Mouse (Mus musculus): ENCODE results near the gene Srrd. TPM values are rescaled to one million over a fixed set of nuclear protein-coding genes. Genes with fewer than 3 reads are reported as not detected.

The Srrd gene
- polyA plus RNA-seq, 1 experiment from 2014 or later = 36.5 TPM

GRCm38 (mm10) chr5:112367338-112367737 lies 24.5 kb upstream of the Srrd start:
- ATAC-seq (replicated peaks; ENCODE audit: low FRiP score) (no peak), DNase-seq (ENCODE audit: low spot score) (no peak)
- Histone ChIP-seq H3K27me3 (replicated peaks; ENCODE audit: control insufficient read depth, insufficient read depth, low read length) (no peaks in the 10 kb centered on the region), H3K27ac (ENCODE audit: low read depth, low read length) (no peak overlapping the region), H3K4me2 (no peak overlapping the region), H3K9me3 (ENCODE audit: control insufficient read depth, low read length) (no peaks in the 10 kb centered on the region), H3K4me3 (ENCODE audit: low read depth, low read length) (no peak overlapping the region), H3K4me1 (replicated peaks; ENCODE audit: control insufficient read depth, insufficient read depth, low read length) (no peaks in the 10 kb centered on the region), H3K9ac (ENCODE audit: low read depth, low read length) (no peak overlapping the region), H3K36me3 (ENCODE audit: control insufficient read depth, insufficient read depth, low read length) (peaks cover 19% of the 10 kb centered on the region; the same call in 1 of the 2 replicates)
- 85% methylated on average over 4 of the region's 4 CpGs for WGBS

- Histone ChIP-seq H3K9ac (ENCODE audit: low read depth, low read length) (no peak overlapping the region), H3K4me2 (no peak overlapping the region), H3K27ac (ENCODE audit: low read depth, low read length) (no peak overlapping the region), H3K27me3 (replicated peaks; ENCODE audit: control insufficient read depth, insufficient read depth, low read length) (no peaks in the 10 kb centered on the region), H3K36me3 (ENCODE audit: control insufficient read depth, insufficient read depth, low read length) (peaks cover 22% of the 10 kb centered on the region; the same call in 1 of the 2 replicates), H3K4me3 (ENCODE audit: low read depth, low read length) (no peak overlapping the region), H3K4me1 (replicated peaks; ENCODE audit: control insufficient read depth, insufficient read depth, low read length) (no peaks in the 10 kb centered on the region), H3K9me3 (ENCODE audit: control insufficient read depth, low read length) (no peaks in the 10 kb centered on the region)
- ATAC-seq (replicated peaks; ENCODE audit: low FRiP score) (no peak), DNase-seq (ENCODE audit: low spot score) (no peak)
- 92% methylated on average over 6 of the region's 6 CpGs for WGBS
Observed at GRCm38 (mm10) chr5:112366879-112367278, 24.0 kb upstream of the Srrd start.

- WGBS = 73% methylated on average over 10 of the region's 10 CpGs
Observed at GRCm38 (mm10) chr5:112364184-112364797, 21.5 kb upstream of the Srrd start.

GRCm38 (mm10) chr5:112360077-112360476 lies 17.2 kb upstream of the Srrd start:
- Histone ChIP-seq H3K4me3 (ENCODE audit: low read depth, low read length) (no peak overlapping the region), H3K4me1 (replicated peaks; ENCODE audit: control insufficient read depth, insufficient read depth, low read length) (peaks cover 22% of the 10 kb centered on the region), H3K27me3 (replicated peaks; ENCODE audit: control insufficient read depth, insufficient read depth, low read length) (no peaks in the 10 kb centered on the region), H3K9ac (ENCODE audit: low read depth, low read length) (no peak overlapping the region), H3K27ac (ENCODE audit: low read depth, low read length) (peak overlapping the region; percentile 87), H3K36me3 (ENCODE audit: control insufficient read depth, insufficient read depth, low read length) (peaks cover 18% of the 10 kb centered on the region), H3K4me2 (peak overlapping the region; percentile 52), H3K9me3 (ENCODE audit: control insufficient read depth, low read length) (no peaks in the 10 kb centered on the region)
- WGBS = 84% methylated on average over 3 of the region's 3 CpGs
- DNase-seq (ENCODE audit: low spot score) (no peak), ATAC-seq (replicated peaks; ENCODE audit: low FRiP score) (no peak)

More at GRCm38 (mm10) chr5:112364184-112364797, 21.5 kb upstream of the Srrd start:
- Histone ChIP-seq H3K4me3 (ENCODE audit: low read depth, low read length) (no peak overlapping the region), H3K9me3 (ENCODE audit: control insufficient read depth, low read length) (no peaks in the 10 kb centered on the region), H3K4me2 (no peak overlapping the region), H3K36me3 (ENCODE audit: control insufficient read depth, insufficient read depth, low read length) (peaks cover 13% of the 10 kb centered on the region; the same call in 1 of the 2 replicates), H3K27me3 (replicated peaks; ENCODE audit: control insufficient read depth, insufficient read depth, low read length) (no peaks in the 10 kb centered on the region), H3K4me1 (replicated peaks; ENCODE audit: control insufficient read depth, insufficient read depth, low read length) (peaks cover 7% of the 10 kb centered on the region), H3K27ac (ENCODE audit: low read depth, low read length) (no peak overlapping the region), H3K9ac (ENCODE audit: low read depth, low read length) (no peak overlapping the region)
- ATAC-seq (replicated peaks; ENCODE audit: low FRiP score) (no peak), DNase-seq (ENCODE audit: low spot score) (no peak)

GRCm38 (mm10) chr5:112359520-112359919 lies 16.7 kb upstream of the Srrd start:
- ATAC-seq (replicated peaks; ENCODE audit: low FRiP score) (peak; percentile 88), DNase-seq (ENCODE audit: low spot score) (no peak)
- peaks cover 22% of the 10 kb centered on the region for H3K4me1 ChIP-seq (replicated peaks; ENCODE audit: control insufficient read depth, insufficient read depth, low read length)
- H3K27ac ChIP-seq (ENCODE audit: low read depth, low read length) = peak overlapping the region; percentile 87
- H3K9me3 ChIP-seq (ENCODE audit: control insufficient read depth, low read length) = no peaks in the 10 kb centered on the region
- H3K4me3 ChIP-seq (ENCODE audit: low read depth, low read length) = no peak overlapping the region
- WGBS = 41% methylated on average over 4 of the region's 4 CpGs
- H3K36me3 ChIP-seq (ENCODE audit: control insufficient read depth, insufficient read depth, low read length) = peaks cover 14% of the 10 kb centered on the region
- peak overlapping the region; percentile 52 for H3K4me2 ChIP-seq
- no peaks in the 10 kb centered on the region for H3K27me3 ChIP-seq (replicated peaks; ENCODE audit: control insufficient read depth, insufficient read depth, low read length)
- H3K9ac ChIP-seq (ENCODE audit: low read depth, low read length) = no peak overlapping the region

GRCm38 (mm10) chr5:112356322-112356721 lies 13.5 kb upstream of the Srrd start:
- Histone ChIP-seq H3K4me2 (no peak overlapping the region), H3K27me3 (replicated peaks; ENCODE audit: control insufficient read depth, insufficient read depth, low read length) (no peaks in the 10 kb centered on the region), H3K36me3 (ENCODE audit: control insufficient read depth, insufficient read depth, low read length) (peaks cover 8% of the 10 kb centered on the region), H3K27ac (ENCODE audit: low read depth, low read length) (peak overlapping the region; percentile 6; the same call in 1 of the 2 replicates), H3K4me1 (replicated peaks; ENCODE audit: control insufficient read depth, insufficient read depth, low read length) (peaks cover 22% of the 10 kb centered on the region), H3K9ac (ENCODE audit: low read depth, low read length) (no peak overlapping the region), H3K4me3 (ENCODE audit: low read depth, low read length) (no peak overlapping the region), H3K9me3 (ENCODE audit: control insufficient read depth, low read length) (no peaks in the 10 kb centered on the region)
- WGBS = 74% methylated on average over 9 of the region's 9 CpGs
- DNase-seq (ENCODE audit: low spot score) (no peak), ATAC-seq (replicated peaks; ENCODE audit: low FRiP score) (peak; percentile 8; the same call in 1 of the 2 replicates)

GRCm38 (mm10) chr5:112355910-112356309 lies 13.1 kb upstream of the Srrd start, which contains the start of gene Gm6583:
TSS of gene Gm6583 (minus strand) at chr5:112356033.
- 42% methylated on average over 13 of the region's 13 CpGs for whole genome bisulfite sequencing
- peak within 1 kb of the TSS; percentile 19; the same call in 1 of the 2 replicates for H3K27ac ChIP-seq (ENCODE audit: low read depth, low read length)
- ATAC-seq (replicated peaks; ENCODE audit: low FRiP score) = peak; percentile 61

GRCm38 (mm10) chr5:112355493-112355892 lies 12.7 kb upstream of the Srrd start:
- peak overlapping the region; percentile 22 for H3K4me2 ChIP-seq
- H3K4me1 ChIP-seq (replicated peaks; ENCODE audit: control insufficient read depth, insufficient read depth, low read length) = peaks cover 22% of the 10 kb centered on the region
- no peak overlapping the region for H3K4me3 ChIP-seq (ENCODE audit: low read depth, low read length)
- 0 out of 2 replicates have a peak, but pooled peaks have one; percentile 7 for ATAC-seq (replicated peaks; ENCODE audit: low FRiP score)
- no peak for DNase-seq (ENCODE audit: low spot score)
- peaks cover 8% of the 10 kb centered on the region for H3K36me3 ChIP-seq (ENCODE audit: control insufficient read depth, insufficient read depth, low read length)
- no peak overlapping the region for H3K9ac ChIP-seq (ENCODE audit: low read depth, low read length)
- H3K27ac ChIP-seq (ENCODE audit: low read depth, low read length) = peak overlapping the region; percentile 19; the same call in 1 of the 2 replicates
- 55% methylated on average over 6 of the region's 6 CpGs for WGBS
- H3K9me3 ChIP-seq (ENCODE audit: control insufficient read depth, low read length) = no peaks in the 10 kb centered on the region
- no peaks in the 10 kb centered on the region for H3K27me3 ChIP-seq (replicated peaks; ENCODE audit: control insufficient read depth, insufficient read depth, low read length)

More at GRCm38 (mm10) chr5:112355910-112356309, 13.1 kb upstream of the Srrd start, which contains the start of gene Gm6583:
- Histone ChIP-seq H3K4me3 (ENCODE audit: low read depth, low read length) (no peak within 1 kb of the TSS), H3K4me2 (peak within 1 kb of the TSS; percentile 22), H3K27me3 (replicated peaks; ENCODE audit: control insufficient read depth, insufficient read depth, low read length) (no peaks in the 10 kb centered on the region), H3K36me3 (ENCODE audit: control insufficient read depth, insufficient read depth, low read length) (peaks cover 8% of the 10 kb centered on the region), H3K9me3 (ENCODE audit: control insufficient read depth, low read length) (no peaks in the 10 kb centered on the region), H3K9ac (ENCODE audit: low read depth, low read length) (no peak within 1 kb of the TSS), H3K4me1 (replicated peaks; ENCODE audit: control insufficient read depth, insufficient read depth, low read length) (peaks cover 22% of the 10 kb centered on the region)
- peak; percentile 52 for DNase-seq (ENCODE audit: low spot score)

- peaks cover 9% of the 10 kb centered on the region for H3K36me3 ChIP-seq (ENCODE audit: control insufficient read depth, insufficient read depth, low read length)
- WGBS = 90% methylated on average over 8 of the region's 8 CpGs
- H3K9me3 ChIP-seq (ENCODE audit: control insufficient read depth, low read length) = no peaks in the 10 kb centered on the region
- DNase-seq (ENCODE audit: low spot score) (no peak), ATAC-seq (replicated peaks; ENCODE audit: low FRiP score) (no peak)
- no peak overlapping the region for H3K4me3 ChIP-seq (ENCODE audit: low read depth, low read length)
- H3K27ac ChIP-seq (ENCODE audit: low read depth, low read length) = no peak overlapping the region
- H3K4me2 ChIP-seq = no peak overlapping the region
- H3K9ac ChIP-seq (ENCODE audit: low read depth, low read length) = no peak overlapping the region
- H3K4me1 ChIP-seq (replicated peaks; ENCODE audit: control insufficient read depth, insufficient read depth, low read length) = peaks cover 20% of the 10 kb centered on the region
- H3K27me3 ChIP-seq (replicated peaks; ENCODE audit: control insufficient read depth, insufficient read depth, low read length) = no peaks in the 10 kb centered on the region
Observed at GRCm38 (mm10) chr5:112349169-112349568, 6.3 kb upstream of the Srrd start.

All from liver, embryonic 11.5 days (tissue).